Mouse (Mus musculus) E14TG2a.4 (cell line): ENCODE measurements around the gene Hist1h2af.
"Not testable (repeated sequence)": the region's sequence is repeated elsewhere in the genome, so short reads cannot be mapped to it uniquely, and the experiment has no call there.

Experiments used
- CTCF ChIP-seq: conservative IDR thresholded peaks from 2 replicates; pipeline ENCODE4 v1.5.1; 2014; ENCODE audit warnings: low read length
- POU5F1 ChIP-seq: IDR thresholded peaks from 2 replicates; pipeline ENCODE4 v1.6.1; 2014; ENCODE audit warnings: low read length, borderline replicate concordance

- TF ChIP-seq CTCF, POU5F1: not testable (repeated sequence)
Observed at GRCm38 (mm10) chr13:23561531-23561882, 27.8 kb downstream of the Hist1h2af start.
